Mouse (Mus musculus) kidney, adult 18-20 months (tissue): Measurements from ENCODE around the gene Muc15.

Source experiments
- DNase-seq: peaks from one replicate; pipeline ENCODE4 v3.0.0; 2021

The Muc15 gene

GRCm38 (mm10) chr2:110721290-110721753, at the start of gene Muc15:
TSS of gene Muc15 (plus strand) at chr2:110721340.
- no peak for DNase-seq

- no peak for DNase-seq
These were observed 11.7 kb upstream of the Muc15 start for GRCm38 (mm10) chr2:110709436-110709835.

- DNase-seq: no peak
These were observed 11.0 kb upstream of the Muc15 start for GRCm38 (mm10) chr2:110710055-110710720.

GRCm38 (mm10) chr2:110719051-110719450, 2.1 kb upstream of the Muc15 start:
- DNase-seq: no peak

GRCm38 (mm10) chr2:110722208-110722607, 1.1 kb downstream of the Muc15 start:
- no peak for DNase-seq

- DNase-seq: no peak
These were observed 5.0 kb downstream of the Muc15 start for GRCm38 (mm10) chr2:110726106-110726505.

- no peak for DNase-seq
These were observed 16.1 kb downstream of the Muc15 start for GRCm38 (mm10) chr2:110737236-110737635.

GRCm38 (mm10) chr2:110737981-110738380, 16.8 kb downstream of the Muc15 start:
- no peak for DNase-seq

- DNase-seq: no peak
These were observed 18.6 kb downstream of the Muc15 start for GRCm38 (mm10) chr2:110739781-110740180.

GRCm38 (mm10) chr2:110740493-110740892, 19.4 kb downstream of the Muc15 start:
- no peak for DNase-seq

- no peak for DNase-seq
These were observed 36.4 kb downstream of the Muc15 start for GRCm38 (mm10) chr2:110757556-110757955.

GRCm38 (mm10) chr2:110759434-110759833, 38.3 kb downstream of the Muc15 start:
- no peak for DNase-seq

GRCm38 (mm10) chr2:110787396-110787795, 66.3 kb downstream of the Muc15 start:
- DNase-seq: no peak
